Comparison of ENCODE assay signal across 27 mouse cellular contexts in genomic region chr14:25654401-25655197, GRCm38 (mm10). TPM values are rescaled to one million over a fixed set of nuclear protein-coding genes. Genes with fewer than 3 reads are reported as not detected.
DNase-seq lines count a peak whose midpoint lies in the region; ATAC-seq and TF ChIP-seq lines count a peak whose summit lies in the region.
"Had no signal": no experiment of that assay in that cellular context is flagged by ENCODE, and none has a peak within 500 bp of the region (broad histone marks: within the 10 kb centered on the region; RNA-seq: fewer than 3 reads in every experiment).

No protein-coding gene starts in this region.

- no peaks in the 10 kb centered on the region for H3K4me1 ChIP-seq in forebrain, postnatal 0 days (ENCODE audit: insufficient read depth)
- H3K4me1 ChIP-seq in forebrain, embryonic 11.5 days (replicated peaks; ENCODE audit: control insufficient read depth, insufficient read depth, low read length) = no peaks in the 10 kb centered on the region
- H3K4me1 ChIP-seq: embryonic facial prominence, embryonic 15.5 days; forebrain, embryonic 15.5 days; heart, embryonic 10.5 days; limb, embryonic 12.5 days; neural tube, embryonic 12.5 days had no signal

- H3K9me3 ChIP-seq in forebrain, postnatal 0 days (ENCODE audit: low read length) = no peaks in the 10 kb centered on the region
- H3K9me3 ChIP-seq in forebrain, embryonic 11.5 days (ENCODE audit: control insufficient read depth, low read length) = no peaks in the 10 kb centered on the region
- H3K9me3 ChIP-seq: embryonic facial prominence, embryonic 15.5 days; forebrain, embryonic 15.5 days; heart, embryonic 10.5 days; limb, embryonic 12.5 days; neural tube, embryonic 12.5 days had no signal

- H3K9ac ChIP-seq in forebrain, postnatal 0 days = no peak overlapping the region
- H3K9ac ChIP-seq in forebrain, embryonic 11.5 days (ENCODE audit: low read length) = no peak overlapping the region
- H3K9ac ChIP-seq: embryonic facial prominence, embryonic 15.5 days; forebrain, embryonic 15.5 days; limb, embryonic 12.5 days; liver, postnatal 0 days; neural tube, embryonic 12.5 days had no signal

- 90% methylated on average over 14 of the region's 14 CpGs for WGBS in forebrain, postnatal 0 days
- WGBS in forebrain, embryonic 11.5 days = 95% methylated on average over 14 of the region's 14 CpGs

- peaks cover 99% of the 10 kb centered on the region for H3K36me3 ChIP-seq in forebrain, postnatal 0 days (ENCODE audit: insufficient read depth)
- H3K36me3 ChIP-seq in forebrain, embryonic 11.5 days (ENCODE audit: control insufficient read depth, insufficient read depth, low read length) = peaks cover 83% of the 10 kb centered on the region
- H3K36me3 ChIP-seq: G1E had no signal

- no peak for TF ChIP-seq CTCF in left cerebral cortex, adult 2 months (IDR thresholded peaks at IDR 0.05)
- no peak for TF ChIP-seq CTCF in forebrain, postnatal 0 days (IDR thresholded peaks at IDR 0.05; ENCODE audit: low read depth)

- no peak for ATAC-seq in forebrain, postnatal 0 days
- no peak for ATAC-seq in forebrain, embryonic 11.5 days (replicated peaks; ENCODE audit: low FRiP score)
- ATAC-seq: forebrain, embryonic 15.5 days; hindbrain, postnatal 0 days; intestine, postnatal 0 days; liver, postnatal 0 days; lung, postnatal 0 days; Patski had no signal

- H3K27me3 ChIP-seq in forebrain, postnatal 0 days (ENCODE audit: insufficient read depth, low read length) = no peaks in the 10 kb centered on the region
- no peaks in the 10 kb centered on the region for H3K27me3 ChIP-seq in forebrain, embryonic 11.5 days (ENCODE audit: control insufficient read depth, insufficient read depth, low read length)
- H3K27me3 ChIP-seq: CH12.LX; embryonic facial prominence, embryonic 15.5 days; forebrain, embryonic 15.5 days; limb, embryonic 12.5 days; neural tube, embryonic 12.5 days; Patski had no signal

- peak; percentile 71 to 75 for DNase-seq in frontal cortex, postnatal 36 days (ENCODE audit: low spot score in 2 of 2)
- no peak for DNase-seq in frontal cortex, postnatal 25 days (ENCODE audit: low spot score in 2 of 2)
- peak; percentile 69 to 80 for DNase-seq in left cerebral cortex, adult 18-20 months (ENCODE audit: low spot score in 2 of 2)
- DNase-seq in left cerebral cortex, postnatal 10 days (ENCODE audit: extremely low spot score in 1 of 2, low spot score in 2 of 2) = no peak
- peak; percentile 87 for DNase-seq in brain, adult 2 months (ENCODE audit: low read depth, low spot score)
- peak; percentile 51 to 73 for DNase-seq in left cerebral cortex, adult 2 months (ENCODE audit: extremely low spot score in 1 of 2, low spot score in 2 of 2)
- no peak for DNase-seq in forebrain, postnatal 0 days
- no peak for DNase-seq in forebrain, embryonic 11.5 days (ENCODE audit: low spot score)
- DNase-seq: B cell, adult 2 months; cerebellum, adult 2 months; gastrocnemius, postnatal 10 days; kidney, postnatal 36 days; liver, postnatal 0 days; midbrain, embryonic 14.5 days; spleen, adult 18-20 months had no signal

- intact Hi-C loops in left cerebral cortex, postnatal 10 days (cut with DNase I) = no loop called here
- intact Hi-C loops in left cerebral cortex, adult 2 months (cut with DNase I) = loop anchor here (2.0 to 10.0 kb wide), 2 partner anchors 46 to 880 kb away; no protein-coding TSS in a partner anchor

- peak overlapping the region; percentile 90 for H3K27ac ChIP-seq in left cerebral cortex, adult 2 months
- H3K27ac ChIP-seq in forebrain, postnatal 0 days (ENCODE audit: low read depth, low read length) = no peak overlapping the region
- no peak overlapping the region for H3K27ac ChIP-seq in forebrain, embryonic 11.5 days (ENCODE audit: low read depth, low read length)
- H3K27ac ChIP-seq: embryonic facial prominence, embryonic 15.5 days; forebrain, embryonic 15.5 days; heart, embryonic 10.5 days; hindbrain, postnatal 0 days; limb, embryonic 12.5 days; neural tube, embryonic 12.5 days had no signal

- H3K4me2 ChIP-seq in forebrain, postnatal 0 days (ENCODE audit: low read depth) = no peak overlapping the region
- no peak overlapping the region for H3K4me2 ChIP-seq in forebrain, embryonic 11.5 days (ENCODE audit: low read depth, low read length, severe bottlenecking)
- H3K4me2 ChIP-seq: embryonic facial prominence, embryonic 15.5 days; forebrain, embryonic 15.5 days; limb, embryonic 12.5 days; liver, embryonic 11.5 days; neural tube, embryonic 12.5 days had no signal

- no peak overlapping the region for H3K4me3 ChIP-seq in left cerebral cortex, adult 2 months
- H3K4me3 ChIP-seq in forebrain, postnatal 0 days (ENCODE audit: low read depth, low read length) = no peak overlapping the region
- H3K4me3 ChIP-seq in forebrain, embryonic 11.5 days (ENCODE audit: low read depth, low read length) = no peak overlapping the region
- H3K4me3 ChIP-seq: embryonic facial prominence, embryonic 15.5 days; forebrain, embryonic 15.5 days; heart, embryonic 10.5 days; limb, embryonic 12.5 days; neural tube, embryonic 12.5 days had no signal

RNA-seq across cellular contexts. Expression of gene Ppif, which starts 39.4 kb away (rescaled TPM):
- total RNA-seq in left cerebral cortex, adult 18-20 months (2021) = 10 to 100 TPM; 25.4 to 25.6 TPM
- 10 to 100 TPM; 21.1 to 22.0 TPM for total RNA-seq in left cerebral cortex, postnatal 10 days (2021)
- 10 to 100 TPM; 24.0 to 24.3 TPM for total RNA-seq in left cerebral cortex, adult 2 months (2021)
- total RNA-seq in forebrain, postnatal 0 days (2014; rRNA removed) = 33.3 and 39.7 TPM in 2 replicates
- polyA plus RNA-seq in forebrain, postnatal 0 days (2015; fragmentation: Nextera tagmentation; extraction: Ambion mirVana) = 35.0 and 35.3 TPM in 2 replicates
- 34.8 and 38.4 TPM in 2 replicates for polyA plus RNA-seq in forebrain, embryonic 11.5 days (2014; fragmentation: Nextera tagmentation; extraction: Ambion mirVana)

Comparison
In these comparisons a context has a peak if more than half of its experiments do, and no peak if none do; other contexts are left out.
1. DNase-seq: peak in frontal cortex, postnatal 36 days (2 of 2), left cerebral cortex, adult 18-20 months (2 of 2), brain, adult 2 months (single experiment) and left cerebral cortex, adult 2 months (2 of 2); none in frontal cortex, postnatal 25 days (0 of 2), left cerebral cortex, postnatal 10 days (0 of 2), forebrain, postnatal 0 days (single experiment) and forebrain, embryonic 11.5 days (single experiment).